Mouse (Mus musculus): ENCODE measurements around the gene Nhlrc3. TPM values are rescaled to one million over a fixed set of nuclear protein-coding genes. Genes with fewer than 3 reads are reported as not detected.

Nhlrc3 gene
- 7.3 and 12.0 TPM in 2 replicates for polyA plus RNA-seq (2012; rRNA removed)

DNA sequence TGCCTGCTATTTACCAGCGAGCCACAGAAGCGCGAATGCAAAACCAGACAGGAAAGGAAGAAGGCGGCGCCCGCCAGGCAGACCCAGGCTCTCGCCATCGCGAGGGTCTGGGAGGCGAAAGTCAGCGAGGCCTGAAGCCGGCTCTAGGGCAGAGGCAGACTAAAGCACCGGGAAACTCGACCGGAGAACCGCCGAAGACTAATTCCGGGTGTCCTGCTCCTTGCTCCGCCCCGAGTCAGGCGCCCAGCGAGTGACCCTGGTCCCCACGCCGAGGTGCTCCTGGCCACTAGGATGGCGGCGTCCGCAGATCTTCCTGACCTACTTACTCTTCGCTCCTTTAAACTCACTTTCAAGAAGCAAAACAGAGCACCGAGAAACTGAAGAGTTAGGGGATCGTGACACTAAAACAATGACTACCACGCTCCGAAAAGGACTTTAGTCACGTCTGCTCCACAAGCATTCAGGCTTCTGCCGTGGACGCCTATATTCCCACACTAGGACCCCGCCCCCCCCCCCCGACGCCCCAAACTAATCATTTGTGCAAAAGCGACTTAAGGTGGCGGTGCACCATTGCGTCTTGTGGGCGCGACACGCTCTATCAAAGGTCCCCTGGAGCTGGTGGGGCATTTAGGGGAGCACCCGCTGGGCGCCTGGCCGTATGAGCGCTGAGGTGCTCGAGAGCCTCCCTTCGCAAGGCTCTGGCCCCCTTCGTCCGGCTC lies at the start of gene Nhlrc3, which contains the start of gene Proser1:
Gene Nhlrc3 (minus strand): TSS at position 287 of the 719 bp plus-strand sequence.
Gene Proser1 (plus strand): TSS at position 621 of the 719 bp plus-strand sequence.

DNA sequence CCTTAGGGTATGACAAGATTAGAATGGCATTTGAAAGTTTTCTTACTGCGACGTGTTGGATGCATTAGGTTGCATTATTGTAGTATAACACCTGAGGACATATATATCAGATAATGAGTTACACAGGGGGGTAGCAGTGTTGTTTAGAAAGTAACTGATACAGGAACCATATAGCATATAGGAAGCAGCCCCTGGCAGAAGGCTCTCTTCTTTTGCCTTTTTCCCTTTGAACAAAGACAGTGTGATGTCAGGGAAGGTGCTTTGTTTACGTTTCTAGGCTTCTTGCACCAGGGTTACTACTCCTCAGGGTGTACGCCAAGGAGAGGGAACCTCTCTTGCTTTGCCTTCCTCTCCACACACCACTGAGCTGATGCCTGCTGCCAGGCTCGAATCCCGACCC lies 25.2 kb upstream of the Nhlrc3 start, which contains the start of gene Stoml3:
Gene Stoml3 (plus strand): TSS at position 301 of the 400 bp plus-strand sequence.

Other genes starting within 250 kb of the Nhlrc3 start
- 14.0 and 26.7 TPM in 2 replicates for gene Proser1, start 334 bp upstream of the Nhlrc3 start, polyA plus RNA-seq (2012; rRNA removed)
- 0.05 TPM in 1 of 2 replicates, not detected in the other for gene Stoml3, start 25.3 kb upstream of the Nhlrc3 start, polyA plus RNA-seq (2012; rRNA removed)
- gene Frem2, start 194.0 kb upstream of the Nhlrc3 start, polyA plus RNA-seq (2012; rRNA removed) = 3.3 and 7.7 TPM in 2 replicates